10 mouse cellular contexts compared by ENCODE assay signal in the genomic region with DNA sequence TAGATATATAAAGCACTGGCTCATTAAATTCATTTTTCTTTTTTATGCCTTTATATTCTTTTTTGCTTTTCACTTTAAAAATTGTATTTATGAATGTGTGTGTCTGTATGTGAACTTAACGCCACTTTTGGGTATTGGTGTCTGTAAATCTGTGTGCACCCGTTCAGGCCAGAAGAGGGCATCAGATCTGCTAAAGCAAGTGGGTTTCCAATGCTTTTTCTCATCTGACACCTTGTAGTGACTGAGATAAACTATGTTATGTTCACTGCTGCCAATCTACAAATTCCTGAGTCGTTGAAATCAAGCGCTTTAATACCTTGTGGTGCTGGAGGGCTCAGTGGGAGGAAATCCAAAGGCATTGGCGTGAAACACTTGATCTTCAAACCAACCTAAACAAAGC. TPM values are rescaled to one million over a fixed set of nuclear protein-coding genes. Genes with fewer than 3 reads are reported as not detected.
DNase-seq lines count a peak whose midpoint lies in the region; ATAC-seq and TF ChIP-seq lines count a peak whose summit lies in the region.
"Had no signal": no experiment of that assay in that cellular context is flagged by ENCODE, and none has a peak within 500 bp of the region (broad histone marks: within the 10 kb centered on the region; RNA-seq: fewer than 3 reads in every experiment).

No protein-coding gene starts in this region.

- H3K4me2 ChIP-seq in heart, embryonic 14.5 days (ENCODE audit: low read length) = peak overlapping the region; percentile 25; the same call in 1 of the 2 replicates
- H3K4me2 ChIP-seq in heart, embryonic 12.5 days = no peak overlapping the region
- H3K4me2 ChIP-seq in midbrain, postnatal 0 days (ENCODE audit: low read depth, low read length, poor library complexity, severe bottlenecking) = no peak overlapping the region
- no peak overlapping the region for H3K4me2 ChIP-seq in midbrain, embryonic 11.5 days
- H3K4me2 ChIP-seq: stomach, embryonic 15.5 days had no signal

- peak; percentile 24 for DNase-seq in midbrain, postnatal 0 days (ENCODE audit: low spot score)
- DNase-seq in midbrain, embryonic 11.5 days (ENCODE audit: low spot score, missing footprints) = no peak
- peak; percentile 28 for DNase-seq in embryo, embryonic 10.5 days (ENCODE audit: low spot score)
- peak; percentile 47 for DNase-seq in thymus, postnatal 4 days
- DNase-seq in cerebellum, adult 11-12 months = no peak
- DNase-seq: gastrocnemius, postnatal 36 days had no signal

- peak; percentile 69 for TF ChIP-seq CTCF in midbrain, postnatal 0 days (IDR thresholded peaks at IDR 0.05)

- H3K4me3 ChIP-seq in heart, embryonic 14.5 days (ENCODE audit: control insufficient read depth in 1 of 2, insufficient read depth in 1 of 2, low read depth in 1 of 2, low read length in 2 of 2) = no peak overlapping the region
- no peak overlapping the region for H3K4me3 ChIP-seq in heart, embryonic 12.5 days
- H3K4me3 ChIP-seq in midbrain, postnatal 0 days (ENCODE audit: low read depth, low read length) = no peak overlapping the region
- H3K4me3 ChIP-seq in midbrain, embryonic 11.5 days (ENCODE audit: low read depth, low read length) = no peak overlapping the region
- H3K4me3 ChIP-seq: stomach, embryonic 15.5 days had no signal

- H3K4me1 ChIP-seq in heart, embryonic 14.5 days (ENCODE audit: control insufficient read depth in 2 of 2, insufficient read depth in 2 of 2, low read length in 2 of 2) = no peaks in the 10 kb centered on the region
- H3K4me1 ChIP-seq in heart, embryonic 12.5 days (replicated peaks) = 0 out of 2 replicates have a peak, but pooled peaks cover 3% of the 10 kb centered on the region
- no peaks in the 10 kb centered on the region for H3K4me1 ChIP-seq in midbrain, postnatal 0 days (ENCODE audit: insufficient read depth, low read length)
- no peaks in the 10 kb centered on the region for H3K4me1 ChIP-seq in midbrain, embryonic 11.5 days (ENCODE audit: control insufficient read depth, insufficient read depth, low read length)
- H3K4me1 ChIP-seq: stomach, embryonic 15.5 days had no signal

- ATAC-seq in heart, embryonic 14.5 days (ENCODE audit: insufficient number of reproducible peaks, insufficient read depth, low FRiP score, low read depth) = no peak
- no peak for ATAC-seq in heart, embryonic 12.5 days (ENCODE audit: insufficient number of reproducible peaks, low FRiP score)
- ATAC-seq in midbrain, postnatal 0 days (ENCODE audit: low FRiP score) = no peak
- ATAC-seq in midbrain, embryonic 11.5 days (ENCODE audit: low FRiP score) = no peak

- WGBS in heart, embryonic 14.5 days = 38% methylated on average over 5 of the region's 5 CpGs
- WGBS in heart, embryonic 12.5 days = 53% methylated on average over 5 of the region's 5 CpGs
- 77% methylated on average over 5 of the region's 5 CpGs for WGBS in midbrain, postnatal 0 days
- 93% methylated on average over 5 of the region's 5 CpGs for WGBS in midbrain, embryonic 11.5 days

- no peak overlapping the region for H3K9ac ChIP-seq in heart, embryonic 14.5 days (ENCODE audit: low read length)
- no peak overlapping the region for H3K9ac ChIP-seq in heart, embryonic 12.5 days
- H3K9ac ChIP-seq in midbrain, postnatal 0 days (replicated peaks; ENCODE audit: low read length, poor library complexity, severe bottlenecking) = no peak overlapping the region
- no peak overlapping the region for H3K9ac ChIP-seq in midbrain, embryonic 11.5 days (ENCODE audit: low read length)
- H3K9ac ChIP-seq: stomach, embryonic 15.5 days had no signal

- H3K36me3 ChIP-seq in heart, embryonic 14.5 days (ENCODE audit: control insufficient read depth, insufficient read depth, low read length) = peaks cover 71% of the 10 kb centered on the region
- peaks cover 74% of the 10 kb centered on the region for H3K36me3 ChIP-seq in heart, embryonic 12.5 days
- H3K36me3 ChIP-seq in midbrain, postnatal 0 days (ENCODE audit: insufficient read depth, low read length) = no peaks in the 10 kb centered on the region
- H3K36me3 ChIP-seq in midbrain, embryonic 11.5 days (ENCODE audit: control insufficient read depth, insufficient read depth, low read length) = peaks cover 17% of the 10 kb centered on the region

- no peaks in the 10 kb centered on the region for H3K27me3 ChIP-seq in heart, embryonic 14.5 days (ENCODE audit: control insufficient read depth, insufficient read depth, low read length)
- no peaks in the 10 kb centered on the region for H3K27me3 ChIP-seq in heart, embryonic 12.5 days (replicated peaks)
- H3K27me3 ChIP-seq in midbrain, postnatal 0 days (ENCODE audit: insufficient read depth, low read length) = no peaks in the 10 kb centered on the region
- H3K27me3 ChIP-seq in midbrain, embryonic 11.5 days (ENCODE audit: control insufficient read depth, insufficient read depth, low read length) = no peaks in the 10 kb centered on the region
- H3K27me3 ChIP-seq: stomach, embryonic 15.5 days had no signal

- no peaks in the 10 kb centered on the region for H3K9me3 ChIP-seq in heart, embryonic 14.5 days (ENCODE audit: control insufficient read depth, low read length)
- no peaks in the 10 kb centered on the region for H3K9me3 ChIP-seq in heart, embryonic 12.5 days (replicated peaks)
- H3K9me3 ChIP-seq in midbrain, postnatal 0 days (ENCODE audit: low read length) = no peaks in the 10 kb centered on the region
- no peaks in the 10 kb centered on the region for H3K9me3 ChIP-seq in midbrain, embryonic 11.5 days (ENCODE audit: control insufficient read depth, low read length)
- H3K9me3 ChIP-seq: stomach, embryonic 15.5 days had no signal

- 0 out of 4 replicates have a peak overlapping the region, but pooled peaks of 1 of the 2 experiments have one; percentile 41 for H3K27ac ChIP-seq in heart, embryonic 14.5 days (replicated peaks in 1 of 2; ENCODE audit: control insufficient read depth in 1 of 2, insufficient read depth in 1 of 2, low read depth in 2 of 2, low read length in 2 of 2)
- H3K27ac ChIP-seq in heart, embryonic 12.5 days (ENCODE audit: poor library complexity, severe bottlenecking) = no peak overlapping the region
- H3K27ac ChIP-seq in midbrain, postnatal 0 days (ENCODE audit: low read depth, low read length) = no peak overlapping the region
- no peak overlapping the region for H3K27ac ChIP-seq in midbrain, embryonic 11.5 days (ENCODE audit: low read depth, low read length)
- H3K27ac ChIP-seq: macrophage; stomach, embryonic 15.5 days had no signal

RNA-seq across cellular contexts. Expression of a gene that starts 7.0 kb away (rescaled TPM):
- polyA plus RNA-seq in heart, embryonic 14.5 days (2014; fragmentation: Nextera tagmentation; extraction: Ambion mirVana) = 12.0 and 13.4 TPM in 2 replicates
- polyA plus RNA-seq in heart, embryonic 12.5 days (2016; fragmentation: Nextera tagmentation; extraction: Ambion mirVana) = 16.0 and 19.2 TPM in 2 replicates
- 1.2 TPM in 1 of 2 replicates, not detected in the other for total RNA-seq in midbrain, postnatal 0 days (2014; rRNA removed)
- polyA plus RNA-seq in midbrain, postnatal 0 days (2015; fragmentation: Nextera tagmentation; extraction: Ambion mirVana) = 2.5 and 2.9 TPM in 2 replicates
- polyA plus RNA-seq in midbrain, embryonic 11.5 days (2014; fragmentation: Nextera tagmentation; extraction: Ambion mirVana) = 39.9 and 40.8 TPM in 2 replicates

RNA-seq across cellular contexts. Expression of a gene that starts 12.8 kb away (rescaled TPM):
- polyA plus RNA-seq in heart, embryonic 14.5 days (2014; fragmentation: Nextera tagmentation; extraction: Ambion mirVana) = 6.7 and 7.7 TPM in 2 replicates
- 8.1 and 9.1 TPM in 2 replicates for polyA plus RNA-seq in heart, embryonic 12.5 days (2016; fragmentation: Nextera tagmentation; extraction: Ambion mirVana)
- total RNA-seq in midbrain, postnatal 0 days (2014; rRNA removed) = 5.0 and 6.1 TPM in 2 replicates
- polyA plus RNA-seq in midbrain, postnatal 0 days (2015; fragmentation: Nextera tagmentation; extraction: Ambion mirVana) = 8.0 and 9.4 TPM in 2 replicates
- polyA plus RNA-seq in midbrain, embryonic 11.5 days (2014; fragmentation: Nextera tagmentation; extraction: Ambion mirVana) = 12.4 and 13.3 TPM in 2 replicates

RNA-seq across cellular contexts. Expression of a gene that starts 14.2 kb away (rescaled TPM):
- 12.0 and 13.2 TPM in 2 replicates for polyA plus RNA-seq in heart, embryonic 14.5 days (2014; fragmentation: Nextera tagmentation; extraction: Ambion mirVana)
- 18.5 and 19.4 TPM in 2 replicates for polyA plus RNA-seq in heart, embryonic 12.5 days (2016; fragmentation: Nextera tagmentation; extraction: Ambion mirVana)
- total RNA-seq in midbrain, postnatal 0 days (2014; rRNA removed) = 0.38 and 4.0 TPM in 2 replicates
- 5.3 and 5.4 TPM in 2 replicates for polyA plus RNA-seq in midbrain, postnatal 0 days (2015; fragmentation: Nextera tagmentation; extraction: Ambion mirVana)
- 37.6 and 38.9 TPM in 2 replicates for polyA plus RNA-seq in midbrain, embryonic 11.5 days (2014; fragmentation: Nextera tagmentation; extraction: Ambion mirVana)

RNA-seq across cellular contexts. Expression of a gene that starts 16.9 kb away (rescaled TPM):
- 15.4 and 16.8 TPM in 2 replicates for polyA plus RNA-seq in heart, embryonic 14.5 days (2014; fragmentation: Nextera tagmentation; extraction: Ambion mirVana)
- 16.7 and 19.7 TPM in 2 replicates for polyA plus RNA-seq in heart, embryonic 12.5 days (2016; fragmentation: Nextera tagmentation; extraction: Ambion mirVana)
- total RNA-seq in midbrain, postnatal 0 days (2014; rRNA removed) = 2.4 and 3.6 TPM in 2 replicates
- polyA plus RNA-seq in midbrain, postnatal 0 days (2015; fragmentation: Nextera tagmentation; extraction: Ambion mirVana) = 1.4 TPM in 2 replicates
- polyA plus RNA-seq in midbrain, embryonic 11.5 days (2014; fragmentation: Nextera tagmentation; extraction: Ambion mirVana) = 29.8 and 31.6 TPM in 2 replicates

RNA-seq across cellular contexts. Expression of a gene that starts 27.1 kb away (rescaled TPM):
- 38.8 and 44.6 TPM in 2 replicates for polyA plus RNA-seq in heart, embryonic 14.5 days (2014; fragmentation: Nextera tagmentation; extraction: Ambion mirVana)
- polyA plus RNA-seq in heart, embryonic 12.5 days (2016; fragmentation: Nextera tagmentation; extraction: Ambion mirVana) = 56.2 and 56.8 TPM in 2 replicates
- 54.6 and 59.0 TPM in 2 replicates for total RNA-seq in midbrain, postnatal 0 days (2014; rRNA removed)
- 41.5 and 41.9 TPM in 2 replicates for polyA plus RNA-seq in midbrain, postnatal 0 days (2015; fragmentation: Nextera tagmentation; extraction: Ambion mirVana)
- 34.5 and 35.7 TPM in 2 replicates for polyA plus RNA-seq in midbrain, embryonic 11.5 days (2014; fragmentation: Nextera tagmentation; extraction: Ambion mirVana)

Comparison
In these comparisons a context has a peak if more than half of its experiments do, and no peak if none do; other contexts are left out.
1. DNase-seq: peak in midbrain, postnatal 0 days (single experiment), embryo, embryonic 10.5 days (single experiment) and thymus, postnatal 4 days (single experiment); none in midbrain, embryonic 11.5 days (single experiment) and cerebellum, adult 11-12 months (single experiment).